27 mouse cellular contexts compared by ENCODE assay signal in genomic region chr12:93960869-93961268, GRCm38 (mm10).
"Had no signal": no experiment of that assay in that cellular context is flagged by ENCODE, and none has a peak within 500 bp of the region (broad histone marks: within the 10 kb centered on the region; RNA-seq: fewer than 3 reads in every experiment).

No protein-coding gene starts in this region.

- H3K27ac ChIP-seq: embryonic facial prominence, embryonic 10.5 days; embryonic facial prominence, embryonic 12.5 days; embryonic facial prominence, embryonic 13.5 days; embryonic facial prominence, embryonic 15.5 days; forebrain, embryonic 10.5 days; forebrain, embryonic 12.5 days; forebrain, embryonic 13.5 days; forebrain, embryonic 15.5 days; gastrocnemius, adult 2 months; heart, adult 2 months; heart, embryonic 10.5 days had no signal

- H3K27me3 ChIP-seq: embryonic facial prominence, embryonic 12.5 days; embryonic facial prominence, embryonic 13.5 days; embryonic facial prominence, embryonic 15.5 days; forebrain, embryonic 12.5 days; forebrain, embryonic 13.5 days; forebrain, embryonic 15.5 days had no signal

- H3K4me3 ChIP-seq: embryonic facial prominence, embryonic 10.5 days; embryonic facial prominence, embryonic 12.5 days; embryonic facial prominence, embryonic 13.5 days; embryonic facial prominence, embryonic 15.5 days; erythroblast, embryonic 14.5 days; forebrain, embryonic 10.5 days; forebrain, embryonic 12.5 days; forebrain, embryonic 13.5 days; forebrain, embryonic 15.5 days; gastrocnemius, adult 2 months; heart, adult 2 months; heart, embryonic 10.5 days had no signal

- H3K4me2 ChIP-seq: embryonic facial prominence, embryonic 12.5 days; embryonic facial prominence, embryonic 13.5 days; embryonic facial prominence, embryonic 15.5 days; forebrain, embryonic 12.5 days; forebrain, embryonic 13.5 days; forebrain, embryonic 15.5 days; heart, embryonic 11.5 days had no signal

- H3K9ac ChIP-seq: embryonic facial prominence, embryonic 12.5 days; embryonic facial prominence, embryonic 13.5 days; embryonic facial prominence, embryonic 15.5 days; forebrain, embryonic 12.5 days; forebrain, embryonic 13.5 days; forebrain, embryonic 15.5 days; forebrain, postnatal 0 days had no signal

- ATAC-seq: forebrain, embryonic 13.5 days; forebrain, embryonic 14.5 days; forebrain, embryonic 15.5 days; forebrain, embryonic 16.5 days; forebrain, postnatal 0 days had no signal

- H3K36me3 ChIP-seq: embryonic facial prominence, embryonic 10.5 days; embryonic facial prominence, embryonic 12.5 days; embryonic facial prominence, embryonic 13.5 days; embryonic facial prominence, embryonic 15.5 days; forebrain, embryonic 10.5 days; forebrain, embryonic 12.5 days; forebrain, embryonic 15.5 days; heart, embryonic 10.5 days had no signal

- H3K9me3 ChIP-seq: embryonic facial prominence, embryonic 10.5 days; embryonic facial prominence, embryonic 12.5 days; embryonic facial prominence, embryonic 13.5 days; embryonic facial prominence, embryonic 15.5 days; forebrain, embryonic 10.5 days; forebrain, embryonic 12.5 days; forebrain, embryonic 13.5 days; forebrain, embryonic 15.5 days; heart, embryonic 10.5 days had no signal

- H3K4me1 ChIP-seq: embryonic facial prominence, embryonic 10.5 days; embryonic facial prominence, embryonic 12.5 days; embryonic facial prominence, embryonic 13.5 days; embryonic facial prominence, embryonic 15.5 days; forebrain, embryonic 10.5 days; forebrain, embryonic 12.5 days; forebrain, embryonic 13.5 days; forebrain, embryonic 15.5 days; heart, embryonic 10.5 days had no signal

- DNase-seq: cerebellum, adult 9-11 months; cerebellum, postnatal 10 days; cerebellum, postnatal 14 days; cerebellum, postnatal 25 days; cerebellum, postnatal 36 days; embryo, embryonic 11 days; forebrain, postnatal 0 days; gastrocnemius, adult 2 months; gastrocnemius, postnatal 10 days; gastrocnemius, postnatal 14 days; gastrocnemius, postnatal 25 days; heart, adult 11 months; heart, adult 18-20 months; heart, adult 2 months had no signal
